ENCODE assay signal across 9 mouse cellular contexts in the genomic region with DNA sequence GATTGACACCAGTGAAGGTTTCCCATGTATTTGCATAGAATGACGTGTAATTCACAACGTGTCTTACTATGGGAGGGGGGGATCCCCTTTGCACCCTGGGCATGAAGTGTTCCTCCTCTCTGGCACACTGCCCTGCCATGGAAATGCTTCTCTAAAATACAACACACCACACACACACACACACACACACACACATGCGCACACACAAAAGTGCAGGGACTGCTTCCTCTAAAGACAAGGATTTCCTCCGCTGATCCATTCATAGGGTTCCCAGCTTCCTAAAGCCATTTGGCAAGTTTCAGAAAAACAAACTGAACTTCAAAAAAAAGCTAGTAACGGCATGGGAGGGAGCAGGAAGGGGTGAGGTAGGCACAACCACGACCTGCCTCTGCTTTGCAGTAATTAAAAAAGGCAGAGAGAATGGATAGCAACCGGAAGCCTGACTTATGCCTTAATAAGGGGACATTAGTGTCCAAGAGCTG. TPM values are rescaled to one million over a fixed set of nuclear protein-coding genes. Genes with fewer than 3 reads are reported as not detected.
DNase-seq lines count a peak whose midpoint lies in the region; ATAC-seq and TF ChIP-seq lines count a peak whose summit lies in the region.
"Had no signal": no experiment of that assay in that cellular context is flagged by ENCODE, and none has a peak within 500 bp of the region (broad histone marks: within the 10 kb centered on the region; RNA-seq: fewer than 3 reads in every experiment).

No protein-coding gene starts in this region.

- H3K4me1 ChIP-seq in midbrain, embryonic 15.5 days, result peaks cover 3% of the 10 kb centered on the region; the same call in 1 of the 2 replicates
- no peaks in the 10 kb centered on the region; the same call in 1 of the 2 replicates for H3K4me1 ChIP-seq in cerebellum, adult 2 months (ENCODE audit: control insufficient read depth, insufficient read depth, low read length)

- TF ChIP-seq CTCF in gastrocnemius, adult 2 months (IDR thresholded peaks at IDR 0.05), result no peak
- no peak for TF ChIP-seq CTCF in cerebellum, adult 2 months (IDR thresholded peaks at IDR 0.05; ENCODE audit: borderline replicate concordance, insufficient read depth, low read depth, low read length)

- H3K27ac ChIP-seq in gastrocnemius, adult 2 months, result peak overlapping the region; percentile 50
- no peak overlapping the region for H3K27ac ChIP-seq in midbrain, embryonic 15.5 days
- H3K27ac ChIP-seq in cerebellum, adult 2 months (ENCODE audit: insufficient read depth, low read length), result no peak overlapping the region
- H3K27ac ChIP-seq: liver, embryonic 15.5 days had no signal

- H3K9ac ChIP-seq in midbrain, embryonic 15.5 days, result no peak overlapping the region
- H3K9ac ChIP-seq: liver, embryonic 15.5 days had no signal

- ATAC-seq in midbrain, embryonic 15.5 days (replicated peaks), result no peak

- DNase-seq in gastrocnemius, adult 2 months, result peak; percentile 48
- no peak for DNase-seq in gastrocnemius, adult 18-20 months (ENCODE audit: low spot score)
- peak; percentile 16 for DNase-seq in gastrocnemius, postnatal 25 days
- peak; percentile 59 for DNase-seq in kidney, adult 18-20 months
- peak; percentile 70 to 77 for DNase-seq in lung, postnatal 4 days
- no peak for DNase-seq in right cerebral cortex, postnatal 14 days
- no peak for DNase-seq in cerebellum, adult 2 months

- H3K36me3 ChIP-seq in midbrain, embryonic 15.5 days (replicated peaks), result no peaks in the 10 kb centered on the region
- H3K36me3 ChIP-seq: liver, embryonic 15.5 days had no signal

- H3K27me3 ChIP-seq in midbrain, embryonic 15.5 days (replicated peaks), result no peaks in the 10 kb centered on the region
- H3K27me3 ChIP-seq in cerebellum, adult 2 months (ENCODE audit: control insufficient read depth, insufficient read depth, low read length), result no peaks in the 10 kb centered on the region; the same call in 1 of the 2 replicates
- H3K27me3 ChIP-seq: liver, embryonic 15.5 days had no signal

- H3K4me3 ChIP-seq in gastrocnemius, adult 2 months, result no peak overlapping the region
- no peak overlapping the region for H3K4me3 ChIP-seq in midbrain, embryonic 15.5 days
- H3K4me3 ChIP-seq in cerebellum, adult 2 months (replicated peaks; ENCODE audit: insufficient read depth, low read depth, low read length), result no peak overlapping the region
- H3K4me3 ChIP-seq: liver, embryonic 15.5 days had no signal

- 63% methylated on average over 7 of the region's 7 CpGs for WGBS in midbrain, embryonic 15.5 days
- WGBS in cerebellum, adult 2 months, result 64% methylated on average over 7 of the region's 7 CpGs

- intact Hi-C loops in gastrocnemius, adult 2 months (cut with DNase I), result no loop called here

- no peak overlapping the region for H3K4me2 ChIP-seq in midbrain, embryonic 15.5 days
- H3K4me2 ChIP-seq: liver, embryonic 15.5 days had no signal

- no peak for TF ChIP-seq POLR2A in cerebellum, adult 2 months (IDR thresholded peaks at IDR 0.05; ENCODE audit: borderline replicate concordance, insufficient read depth, low read length)

- no peaks in the 10 kb centered on the region for H3K9me3 ChIP-seq in midbrain, embryonic 15.5 days
- H3K9me3 ChIP-seq: liver, embryonic 15.5 days had no signal

RNA-seq across cellular contexts. Expression of a gene that starts 20.5 kb away (rescaled TPM):
- total RNA-seq in gastrocnemius, adult 2 months (2021), result 10 to 100 TPM; 11.4 to 16.9 TPM
- 10 to 100 TPM; 10.3 to 10.6 TPM for total RNA-seq in gastrocnemius, adult 18-20 months (2021)
- total RNA-seq in gastrocnemius, postnatal 25 days (2021), result 10 to 100 TPM; 27.3 to 35.0 TPM
- polyA plus RNA-seq in midbrain, embryonic 15.5 days (2015; fragmentation: Nextera tagmentation; extraction: Ambion mirVana), result 20.9 and 27.4 TPM in 2 replicates
- 13.7 and 16.8 TPM in 2 replicates for polyA plus RNA-seq in cerebellum, adult 2 months (2012; rRNA removed)

Comparison
In these comparisons a context has a peak if more than half of its experiments do, and no peak if none do; other contexts are left out.
1. DNase-seq: peak in gastrocnemius, adult 2 months (single experiment), gastrocnemius, postnatal 25 days (single experiment), kidney, adult 18-20 months (single experiment) and lung, postnatal 4 days (2 of 2); none in gastrocnemius, adult 18-20 months (single experiment), right cerebral cortex, postnatal 14 days (single experiment) and cerebellum, adult 2 months (0 of 2).